Mouse (Mus musculus) intestine, postnatal 0 days (tissue): ENCODE measurements around the gene Slc8a3. TPM values are rescaled to one million over a fixed set of nuclear protein-coding genes. Genes with fewer than 3 reads are reported as not detected.

Source experiments
- ATAC-seq: fragments of 200-750 bp; cut with Nextera tagmentation; 2 replicates; pipeline ENCODE4 v1.8.0; 2017; ENCODE audit warnings: mild to moderate bottlenecking, moderate TSS enrichment, moderate library complexity
- H3K27ac ChIP-seq: fragments of 300-500 bp; sonication (generic); 2 replicates; pipeline ENCODE4 v1.5.1; 2014; ENCODE audit warnings: mild to moderate bottlenecking, low read depth, low read length, moderate library complexity
- H3K27me3 ChIP-seq: fragments of 300-500 bp; sonication (generic); replicated peaks from 2 replicates; pipeline ENCODE4 v1.6.1; 2014; ENCODE audit warnings: low read length, mixed read lengths; ENCODE audit not compliant: control insufficient read depth, insufficient read depth
- H3K36me3 ChIP-seq: fragments of 300-500 bp; sonication (generic); 2 replicates; pipeline ENCODE4 v1.6.1; 2014; ENCODE audit warnings: mild to moderate bottlenecking, moderate library complexity; ENCODE audit not compliant: control insufficient read depth, insufficient read depth
- H3K4me1 ChIP-seq: fragments of 300-500 bp; sonication (generic); replicated peaks from 2 replicates; pipeline ENCODE4 v1.6.1; 2014; ENCODE audit warnings: antibody characterized with exemption, low read length, mixed read lengths; ENCODE audit not compliant: control insufficient read depth, insufficient read depth
- H3K4me2 ChIP-seq: fragments of 300-500 bp; sonication (generic); replicated peaks from 2 replicates; pipeline ENCODE4 v1.6.1; 2014; ENCODE audit warnings: low read depth, mild to moderate bottlenecking, moderate library complexity
- H3K4me3 ChIP-seq: fragments of 300-500 bp; sonication (generic); 2 replicates; pipeline ENCODE4 v1.5.1; 2014; ENCODE audit warnings: low read depth, low read length
- H3K9ac ChIP-seq: fragments of 300-500 bp; sonication (generic); 2 replicates; pipeline ENCODE4 v1.6.1; 2014; ENCODE audit warnings: mild to moderate bottlenecking, low read depth, low read length
- H3K9me3 ChIP-seq: fragments of 300-500 bp; sonication (generic); 2 replicates; pipeline ENCODE4 v1.6.1; 2016; ENCODE audit warnings: mixed run types; ENCODE audit not compliant: control insufficient read depth
- CTCF ChIP-seq: sonication (generic); IDR thresholded peaks from 2 replicates; pipeline ENCODE4 v1.5.1; 2016; ENCODE audit warnings: low read depth, mild to moderate bottlenecking, control low read depth, antibody characterized with exemption, moderate library complexity
- WGBS: fragments of 180-500 bp; shearing (Covaris S2); extraction: QIAGEN DNeasy Blood & Tissue Kit; methylation state at CpG from one replicate; pipeline ENCODE4 v1.1.7; 2014; 5-methylcytosine and 5-hydroxymethylcytosine counted together
- polyA plus RNA-seq: library from polyadenylated mRNA; unstranded; fragments of >200 nt; fragmentation: Nextera tagmentation; extraction: Ambion mirVana; gene quantifications from 2 replicates; pipeline ENCODE4 v1.2.1, GENCODE M21; 2015

The Slc8a3 gene
- polyA plus RNA-seq, 1 experiment from 2014 or later: 0.30 TPM

DNA sequence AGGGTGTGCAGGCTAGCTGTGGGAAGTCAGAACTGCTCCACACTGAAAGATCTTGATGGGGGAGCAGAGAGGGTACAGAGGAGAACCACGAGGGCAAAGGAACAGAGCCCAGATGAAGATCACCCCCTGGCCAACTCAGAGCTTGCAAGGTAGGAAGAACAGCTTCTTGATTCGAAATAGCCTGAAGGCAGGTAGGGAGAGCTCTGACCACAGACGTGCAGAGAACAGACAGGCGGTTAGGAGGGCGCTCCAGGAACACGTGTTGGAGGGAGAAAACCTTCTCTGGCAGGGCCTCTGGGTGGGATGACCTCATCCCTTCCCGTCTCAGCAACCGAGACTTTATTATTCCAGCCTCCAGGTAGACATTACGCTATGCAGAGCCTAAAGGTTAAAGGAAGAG lies 157.7 kb downstream of the Slc8a3 start:
- Histone ChIP-seq H3K9ac (no peak overlapping the region), H3K4me3 (no peak overlapping the region), H3K4me1 (no peaks in the 10 kb centered on the region), H3K36me3 (no peaks in the 10 kb centered on the region), H3K4me2 (no peak overlapping the region), H3K9me3 (no peaks in the 10 kb centered on the region), H3K27ac (no peak overlapping the region), H3K27me3 (no peaks in the 10 kb centered on the region)
- no peak for TF ChIP-seq CTCF
- no peak for ATAC-seq
- 41% methylated on average over 9 of the region's 9 CpGs for WGBS

DNA sequence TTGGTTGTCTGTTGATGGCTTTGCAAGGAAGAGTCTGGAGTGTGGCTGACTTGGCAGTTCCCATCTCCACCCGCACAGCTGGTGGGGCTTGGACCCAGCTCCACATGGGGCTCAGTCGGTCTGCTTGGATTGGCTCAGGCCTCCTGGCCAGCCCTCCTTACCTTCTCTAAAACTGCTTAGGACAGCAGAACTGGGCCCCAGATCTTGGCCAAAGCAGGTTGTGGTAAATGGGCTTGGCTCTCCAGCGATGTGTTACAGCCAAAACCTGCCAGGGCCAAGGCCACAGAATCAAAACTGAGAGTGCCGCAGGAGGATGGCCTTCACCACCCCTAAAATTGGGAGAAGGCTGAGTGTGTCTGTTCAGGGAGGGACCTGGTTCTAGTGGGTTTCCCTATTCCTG lies 159.1 kb downstream of the Slc8a3 start:
- WGBS: 92% methylated on average over 4 of the region's 4 CpGs
- ATAC-seq: no peak
- Histone ChIP-seq H3K4me1 (no peaks in the 10 kb centered on the region), H3K27ac (no peak overlapping the region), H3K9me3 (no peaks in the 10 kb centered on the region), H3K9ac (no peak overlapping the region), H3K36me3 (no peaks in the 10 kb centered on the region), H3K4me3 (no peak overlapping the region), H3K27me3 (no peaks in the 10 kb centered on the region), H3K4me2 (no peak overlapping the region)
- no peak for TF ChIP-seq CTCF

DNA sequence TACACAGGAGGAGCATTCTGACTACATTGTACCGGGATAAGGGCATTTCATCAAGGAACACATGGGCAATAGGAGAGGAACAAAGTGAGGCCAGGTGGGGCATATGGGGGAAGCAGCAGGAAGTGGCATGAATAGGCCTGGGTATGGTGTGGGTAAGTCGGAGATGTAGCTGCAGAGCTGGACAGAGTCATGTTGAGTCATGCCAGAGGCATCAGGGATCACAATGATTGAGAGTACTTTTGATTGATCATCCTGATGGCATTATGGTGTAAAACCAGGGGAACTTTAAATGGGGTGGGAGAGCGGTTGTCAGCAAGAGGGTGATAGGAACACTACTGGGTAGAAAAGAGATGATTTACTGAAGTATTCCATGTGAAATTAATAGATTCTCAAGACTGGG lies 160.0 kb downstream of the Slc8a3 start:
- Histone ChIP-seq H3K4me3 (no peak overlapping the region), H3K36me3 (no peaks in the 10 kb centered on the region), H3K4me2 (no peak overlapping the region), H3K9ac (no peak overlapping the region), H3K4me1 (no peaks in the 10 kb centered on the region), H3K27ac (no peak overlapping the region), H3K27me3 (no peaks in the 10 kb centered on the region), H3K9me3 (no peaks in the 10 kb centered on the region)
- TF ChIP-seq CTCF: no peak
- no peak for ATAC-seq
- 86% methylated on average over 3 of the region's 3 CpGs for WGBS

DNA sequence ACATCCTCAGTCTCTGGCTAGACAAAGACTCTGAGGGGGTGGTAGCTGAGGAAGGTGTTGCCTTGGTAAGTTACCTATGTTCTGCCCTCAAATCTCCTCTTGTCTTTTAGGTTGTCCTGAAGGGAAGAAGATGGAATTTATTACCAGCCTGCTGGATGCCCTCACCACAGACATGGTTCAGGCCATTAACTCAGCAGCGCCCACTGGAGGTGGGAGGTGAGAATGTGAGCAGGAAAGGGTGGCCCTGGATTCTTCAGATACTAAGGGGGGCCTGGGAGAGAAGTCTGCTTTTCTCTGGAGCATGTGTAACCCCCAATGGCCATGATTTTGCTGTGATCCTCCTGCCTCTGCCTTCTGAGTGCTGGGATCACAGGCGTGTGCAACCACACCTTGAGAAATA lies 162.9 kb downstream of the Slc8a3 start:
- ATAC-seq: no peak
- no peaks in the 10 kb centered on the region for H3K4me1 ChIP-seq
- TF ChIP-seq CTCF: peak; percentile 53
- H3K9me3 ChIP-seq: no peaks in the 10 kb centered on the region
- no peak overlapping the region for H3K4me3 ChIP-seq
- H3K9ac ChIP-seq: no peak overlapping the region
- H3K27ac ChIP-seq: no peak overlapping the region
- WGBS: 88% methylated on average over 2 of the region's 2 CpGs
- no peaks in the 10 kb centered on the region for H3K27me3 ChIP-seq
- H3K4me2 ChIP-seq: no peak overlapping the region
- no peaks in the 10 kb centered on the region for H3K36me3 ChIP-seq

DNA sequence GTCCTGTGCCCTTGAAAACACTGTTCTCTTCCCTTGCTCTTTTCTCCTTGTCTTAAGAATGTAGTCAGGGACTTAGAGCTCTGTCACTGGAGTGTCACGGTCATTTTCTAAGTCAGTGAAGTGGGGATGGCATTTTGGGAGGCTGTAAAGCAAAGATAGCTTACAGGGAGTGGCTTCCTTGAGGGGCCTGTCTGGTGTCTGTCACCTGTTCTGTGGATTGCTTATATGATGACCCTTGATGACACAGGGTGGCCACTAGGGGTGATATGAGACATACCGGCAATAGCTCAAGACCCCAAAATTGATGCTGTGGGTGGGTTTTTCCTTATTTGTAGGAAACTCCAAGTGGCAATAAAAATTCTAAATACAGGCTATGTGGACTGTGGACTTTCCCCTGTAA lies 164.5 kb downstream of the Slc8a3 start:
- no peaks in the 10 kb centered on the region for H3K27me3 ChIP-seq

DNA sequence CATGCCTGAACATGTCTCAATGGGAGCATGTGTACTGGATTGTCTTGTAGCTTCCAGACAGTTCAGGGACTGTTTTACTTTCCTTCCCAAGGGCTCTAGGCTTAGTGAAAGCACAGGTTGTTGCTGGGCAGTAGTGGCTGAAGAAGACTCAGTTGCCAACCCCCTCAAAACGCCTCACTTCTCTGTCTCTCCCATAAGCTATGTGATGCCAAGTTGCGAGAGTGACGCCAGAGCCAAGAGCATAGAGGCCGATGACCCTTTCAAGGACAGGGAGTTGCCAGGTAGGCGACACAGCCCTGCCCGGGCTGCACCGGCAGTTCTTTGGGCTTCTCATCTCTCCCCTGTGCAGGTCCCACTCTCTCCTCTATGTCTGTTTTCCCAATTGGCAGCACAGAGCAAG lies 164.9 kb downstream of the Slc8a3 start:
- ATAC-seq: no peak
- no peaks in the 10 kb centered on the region for H3K27me3 ChIP-seq
- 85% methylated on average over 7 of the region's 7 CpGs for WGBS

More for the DNA sequence above, 164.5 kb downstream of the Slc8a3 start:
- Histone ChIP-seq H3K9ac (no peak overlapping the region), H3K27ac (no peak overlapping the region), H3K36me3 (no peaks in the 10 kb centered on the region), H3K4me1 (no peaks in the 10 kb centered on the region), H3K4me3 (no peak overlapping the region), H3K4me2 (no peak overlapping the region), H3K9me3 (no peaks in the 10 kb centered on the region)
- no peak for ATAC-seq
- peak; percentile 32; the same call in 1 of the 2 replicates for TF ChIP-seq CTCF
- 49% methylated on average over 2 of the region's 2 CpGs for WGBS

DNA sequence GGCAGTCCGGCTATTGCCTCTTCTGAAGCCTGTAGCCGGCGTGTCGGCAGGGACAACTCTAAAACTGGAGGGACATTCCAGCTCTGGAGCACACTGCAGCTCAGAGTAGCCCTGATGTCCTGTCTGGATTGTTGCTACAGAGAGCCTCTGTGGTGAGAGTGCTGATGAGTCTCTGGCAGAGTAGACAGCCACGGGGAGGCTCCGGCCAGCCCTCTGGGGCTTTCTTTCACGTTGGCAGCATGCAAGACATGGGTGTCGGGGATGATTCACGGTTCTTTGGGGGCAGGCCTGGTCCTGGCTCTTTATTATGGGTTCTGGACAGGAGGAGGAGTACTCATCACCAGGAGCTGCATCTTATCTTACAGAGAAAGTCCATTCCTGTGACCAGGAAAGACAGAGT lies 165.8 kb downstream of the Slc8a3 start:
- Histone ChIP-seq H3K4me1 (no peaks in the 10 kb centered on the region), H3K9me3 (no peaks in the 10 kb centered on the region), H3K4me3 (no peak overlapping the region), H3K4me2 (no peak overlapping the region), H3K36me3 (no peaks in the 10 kb centered on the region), H3K27me3 (no peaks in the 10 kb centered on the region), H3K9ac (no peak overlapping the region), H3K27ac (no peak overlapping the region)
- ATAC-seq: no peak
- 77% methylated on average over 9 of the region's 9 CpGs for WGBS
- no peak for TF ChIP-seq CTCF

More for the DNA sequence above, 164.9 kb downstream of the Slc8a3 start:
- H3K9ac ChIP-seq: no peak overlapping the region
- no peaks in the 10 kb centered on the region for H3K4me1 ChIP-seq
- H3K4me2 ChIP-seq: no peak overlapping the region
- no peaks in the 10 kb centered on the region for H3K9me3 ChIP-seq
- H3K36me3 ChIP-seq: no peaks in the 10 kb centered on the region
- no peak overlapping the region for H3K4me3 ChIP-seq
- no peak for TF ChIP-seq CTCF
- no peak overlapping the region for H3K27ac ChIP-seq
